Mouse (Mus musculus) splenic B cell, adult 2 months (primary cell): ENCODE data around the gene Ly6g6d.

Experiments used
- DNase-seq: peaks from one replicate; pipeline ENCODE4 v3.0.0-alpha.2; 2011; ENCODE audit warnings: low read depth, low spot score
- H3K27me3 ChIP-seq: 2 replicates; pipeline ENCODE4 v1.6.1; 2012; ENCODE audit warnings: mild to moderate bottlenecking, low read length, moderate library complexity, mixed read lengths; ENCODE audit not compliant: control insufficient read depth, poor library complexity, insufficient read depth, severe bottlenecking
- H3K36me3 ChIP-seq: 2 replicates; pipeline ENCODE4 v1.6.1; 2012; ENCODE audit warnings: mild to moderate bottlenecking, low read length, moderate library complexity, mixed read lengths; ENCODE audit not compliant: control insufficient read depth, poor library complexity, insufficient read depth, severe bottlenecking

Gene Ly6g6d

GRCm38 (mm10) chr17:35105740-35106389, 28.0 kb upstream of the Ly6g6d start:
- Histone ChIP-seq H3K27me3 (no peaks in the 10 kb centered on the region), H3K36me3 (peaks cover 4% of the 10 kb centered on the region)
- peak; percentile 61 for DNase-seq

- H3K27me3 ChIP-seq, result no peaks in the 10 kb centered on the region
- H3K36me3 ChIP-seq, result peaks cover 4% of the 10 kb centered on the region
- DNase-seq, result no peak
Observed at GRCm38 (mm10) chr17:35104754-35105153, 26.9 kb upstream of the Ly6g6d start.

- no peak for DNase-seq
- Histone ChIP-seq H3K27me3 (no peaks in the 10 kb centered on the region), H3K36me3 (peaks cover 4% of the 10 kb centered on the region)
Observed at GRCm38 (mm10) chr17:35104079-35104478, 26.2 kb upstream of the Ly6g6d start.

GRCm38 (mm10) chr17:35103221-35103690, 25.4 kb upstream of the Ly6g6d start:
- no peaks in the 10 kb centered on the region for H3K27me3 ChIP-seq
- DNase-seq, result no peak

GRCm38 (mm10) chr17:35102299-35102698, 24.4 kb upstream of the Ly6g6d start:
- H3K36me3 ChIP-seq, result peaks cover 7% of the 10 kb centered on the region
- no peaks in the 10 kb centered on the region for H3K27me3 ChIP-seq
- no peak for DNase-seq

More at GRCm38 (mm10) chr17:35103221-35103690, 25.4 kb upstream of the Ly6g6d start:
- H3K36me3 ChIP-seq, result peaks cover 7% of the 10 kb centered on the region

GRCm38 (mm10) chr17:35101161-35101560, 23.3 kb upstream of the Ly6g6d start:
- no peak for DNase-seq
- H3K27me3 ChIP-seq, result no peaks in the 10 kb centered on the region
- peaks cover 7% of the 10 kb centered on the region for H3K36me3 ChIP-seq

- H3K27me3 ChIP-seq, result no peaks in the 10 kb centered on the region
- H3K36me3 ChIP-seq, result peaks cover 7% of the 10 kb centered on the region
- no peak for DNase-seq
Observed at GRCm38 (mm10) chr17:35100196-35100765, 22.4 kb upstream of the Ly6g6d start.

- Histone ChIP-seq H3K27me3 (no peaks in the 10 kb centered on the region), H3K36me3 (peaks cover 6% of the 10 kb centered on the region)
- no peak for DNase-seq
Observed at GRCm38 (mm10) chr17:35097164-35097655, 19.3 kb upstream of the Ly6g6d start.

GRCm38 (mm10) chr17:35096597-35096996, 18.7 kb upstream of the Ly6g6d start:
- no peaks in the 10 kb centered on the region for H3K27me3 ChIP-seq
- no peak for DNase-seq
- H3K36me3 ChIP-seq, result peaks cover 5% of the 10 kb centered on the region

- Histone ChIP-seq H3K27me3 (no peaks in the 10 kb centered on the region), H3K36me3 (peaks cover 4% of the 10 kb centered on the region)
- DNase-seq, result no peak
Observed at GRCm38 (mm10) chr17:35094475-35095365, 16.9 kb upstream of the Ly6g6d start.

- H3K27me3 ChIP-seq, result no peaks in the 10 kb centered on the region
- H3K36me3 ChIP-seq, result peaks cover 1% of the 10 kb centered on the region
- DNase-seq, result no peak
Observed at GRCm38 (mm10) chr17:35092403-35093198, 14.7 kb upstream of the Ly6g6d start.

GRCm38 (mm10) chr17:35090166-35090932, 12.5 kb upstream of the Ly6g6d start:
- no peak for DNase-seq
- no peaks in the 10 kb centered on the region for H3K27me3 ChIP-seq
- peaks cover 1% of the 10 kb centered on the region; the same call in 1 of the 2 replicates for H3K36me3 ChIP-seq

GRCm38 (mm10) chr17:35088825-35089644, 11.2 kb upstream of the Ly6g6d start, which contains the start of gene Abhd16a:
Gene Abhd16a, plus strand, starts transcription at chr17:35089263.
- peak; percentile 96 for DNase-seq
- Histone ChIP-seq H3K27me3 (no peaks in the 10 kb centered on the region), H3K36me3 (peaks cover 1% of the 10 kb centered on the region; the same call in 1 of the 2 replicates)
